Mouse (Mus musculus) embryo, embryonic 11.5 days (tissue): Measurements from ENCODE around the gene Gm30302.

Experiments used
- DNase-seq: peaks from one replicate; pipeline ENCODE4 v3.0.0-alpha.2; 2012; ENCODE audit warnings: low read depth, low spot score

The Gm30302 gene

GRCm38 (mm10) chr13:49738011-49738410 lies 60.8 kb downstream of the Gm30302 start:
- no peak for DNase-seq

GRCm38 (mm10) chr13:49736430-49736829 lies 62.4 kb downstream of the Gm30302 start:
- DNase-seq = no peak
